Mouse (Mus musculus): ENCODE data around the gene Zfp973. TPM values are rescaled to one million over a fixed set of nuclear protein-coding genes. Genes with fewer than 3 reads are reported as not detected.
"Not testable (repeated sequence)": the region's sequence is repeated elsewhere in the genome, so short reads cannot be mapped to it uniquely, and the experiment has no call there.

Gene Zfp973
- 7.5 and 9.0 TPM in 2 replicates for polyA plus RNA-seq (2012; rRNA removed)

DNA sequence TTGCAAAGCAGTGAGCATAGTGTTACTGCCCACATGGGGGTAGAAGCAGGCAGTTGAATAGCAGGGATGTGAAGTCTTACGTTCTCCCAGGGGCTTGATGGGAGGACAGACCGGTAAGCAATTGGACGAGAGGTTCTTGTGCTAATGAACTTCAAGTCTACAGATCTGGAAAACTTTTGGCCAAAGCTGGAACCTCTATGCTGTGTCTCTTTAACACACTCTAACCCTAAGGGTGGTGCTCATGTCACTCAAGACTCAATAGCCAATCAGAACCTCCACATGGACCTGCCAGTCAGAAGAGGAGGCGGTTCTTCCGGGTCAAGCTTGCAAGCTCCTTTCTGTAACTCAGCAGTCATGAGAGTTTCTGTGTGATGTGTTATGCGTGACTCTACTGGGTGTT, at the start of gene Zfp973:
TSS of gene Zfp973 (plus strand) at position 301 of the 400 bp plus-strand sequence.
- DNase-seq (ENCODE audit: low spot score) = not testable (repeated sequence)

DNA sequence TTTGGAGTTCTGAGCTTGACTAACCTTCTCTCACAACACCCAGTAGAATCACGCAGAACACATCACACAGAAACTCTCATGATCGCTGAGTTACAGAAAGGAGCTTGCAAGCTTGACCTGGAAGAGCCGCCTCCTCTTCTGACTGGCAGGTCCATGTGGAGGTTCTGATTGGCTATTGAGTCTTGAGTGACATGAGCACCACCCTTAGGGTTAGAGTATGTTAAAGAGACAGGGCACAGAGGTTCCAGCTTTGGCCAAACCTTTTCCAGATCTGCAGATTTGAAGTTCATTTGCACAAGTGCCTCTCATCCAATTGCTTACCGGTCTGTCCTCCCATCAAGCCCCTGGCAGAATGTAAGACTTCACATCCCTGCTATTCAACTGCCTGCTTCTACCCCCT, 34.1 kb upstream of the Zfp973 start, which contains the start of gene Gm14308:
TSS of gene Gm14308 (minus strand) at position 101 of the 400 bp plus-strand sequence.
- not testable (repeated sequence) for DNase-seq (ENCODE audit: low spot score)

DNA sequence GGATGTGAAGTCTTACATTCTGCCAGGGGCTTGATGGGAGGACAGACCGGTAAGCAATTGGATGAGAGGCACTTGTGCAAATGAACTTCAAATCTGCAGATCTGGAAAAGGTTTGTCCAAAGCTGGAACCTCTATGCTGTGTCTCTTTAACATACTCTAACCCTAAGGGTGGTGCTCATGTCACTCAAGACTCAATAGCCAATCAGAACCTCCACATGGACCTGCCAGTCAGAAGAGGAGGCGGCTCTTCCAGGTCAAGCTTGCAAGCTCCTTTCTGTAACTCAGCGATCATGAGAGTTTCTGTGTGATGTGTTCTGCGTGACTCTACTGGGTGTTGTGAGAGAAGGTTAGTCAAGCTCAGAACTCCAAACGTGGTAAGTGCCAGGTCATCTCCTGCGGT, 37.7 kb downstream of the Zfp973 start, which contains the start of gene Gm14305:
TSS of gene Gm14305 (plus strand) at position 278 of the 400 bp plus-strand sequence.
- DNase-seq (ENCODE audit: low spot score) = peak; percentile 21

Other genes starting within 250 kb of the Zfp973 start
- gene Gm14435, start 246.9 kb upstream of the Zfp973 start, polyA plus RNA-seq (2012; rRNA removed) = 3.1 and 3.5 TPM in 2 replicates
- gene Gm14434, start 183.7 kb upstream of the Zfp973 start, polyA plus RNA-seq (2012; rRNA removed) = 9.8 and 13.6 TPM in 2 replicates
- gene Zfp967, start 149.5 kb upstream of the Zfp973 start, polyA plus RNA-seq (2012; rRNA removed) = not detected in 2 replicates
- gene Gm14308, start 34.2 kb upstream of the Zfp973 start, polyA plus RNA-seq (2012; rRNA removed) = 6.5 and 12.5 TPM in 2 replicates
- 22.7 and 28.7 TPM in 2 replicates for gene Gm14305, start 37.8 kb downstream of the Zfp973 start, polyA plus RNA-seq (2012; rRNA removed)
- 13.2 and 17.8 TPM in 2 replicates for gene Gm14295, start 128.1 kb downstream of the Zfp973 start, polyA plus RNA-seq (2012; rRNA removed)
- gene Gm14408, start 160.6 kb downstream of the Zfp973 start, polyA plus RNA-seq (2012; rRNA removed) = not detected in 2 replicates